Mouse (Mus musculus) embryo, embryonic 9.5 days (tissue): ENCODE data around the gene Trpc7.

Source experiments
- DNase-seq: peaks from one replicate; pipeline ENCODE4 v3.0.0-alpha.2; 2017; ENCODE audit errors: extremely low spot score

Trpc7 gene

GRCm38 (mm10) chr13:56747554-56747953 lies 148.2 kb downstream of the Trpc7 start:
- DNase-seq: no peak

- no peak for DNase-seq
These were observed 148.9 kb downstream of the Trpc7 start for GRCm38 (mm10) chr13:56746739-56747532.

- DNase-seq: no peak
These were observed 153.4 kb downstream of the Trpc7 start for GRCm38 (mm10) chr13:56742325-56742901.

- no peak for DNase-seq
These were observed 154.1 kb downstream of the Trpc7 start for GRCm38 (mm10) chr13:56741691-56742090.

- no peak for DNase-seq
These were observed 155.3 kb downstream of the Trpc7 start for GRCm38 (mm10) chr13:56740496-56740895.

GRCm38 (mm10) chr13:56739556-56739955 lies 156.2 kb downstream of the Trpc7 start:
- DNase-seq: no peak

- DNase-seq: no peak
These were observed 160.4 kb downstream of the Trpc7 start for GRCm38 (mm10) chr13:56735212-56735875.

- DNase-seq: no peak
These were observed 161.2 kb downstream of the Trpc7 start for GRCm38 (mm10) chr13:56734617-56735016.

- no peak for DNase-seq
These were observed 166.7 kb downstream of the Trpc7 start for GRCm38 (mm10) chr13:56729046-56729445.

- DNase-seq: no peak
These were observed 169.2 kb downstream of the Trpc7 start for GRCm38 (mm10) chr13:56726551-56726950.
